Mouse (Mus musculus) lung, postnatal 0 days (tissue): ENCODE results near the gene Polr3k. TPM values are rescaled to one million over a fixed set of nuclear protein-coding genes. Genes with fewer than 3 reads are reported as not detected.

Experiments used
- ATAC-seq: fragments of 200-750 bp; cut with Nextera tagmentation; 2 replicates; pipeline ENCODE4 v1.8.0; 2017; ENCODE audit warnings: moderate library complexity
- DNase-seq: peaks from one replicate; pipeline ENCODE4 v3.0.0-alpha.2; 2016; ENCODE audit warnings: low spot score
- H3K27ac ChIP-seq: fragments of 300-500 bp; sonication (generic); 2 replicates; pipeline ENCODE4 v1.5.1; 2014; ENCODE audit warnings: antibody characterized with exemption, mild to moderate bottlenecking, low read length, mixed read lengths
- H3K27me3 ChIP-seq: fragments of 300-500 bp; sonication (generic); replicated peaks from 2 replicates; pipeline ENCODE4 v1.6.1; 2014; ENCODE audit warnings: low read length, mixed read lengths; ENCODE audit not compliant: insufficient read depth
- H3K36me3 ChIP-seq: fragments of 300-500 bp; sonication (generic); 2 replicates; pipeline ENCODE4 v1.6.1; 2014; ENCODE audit warnings: low read length, mixed read lengths; ENCODE audit not compliant: insufficient read depth
- H3K4me1 ChIP-seq: fragments of 300-500 bp; sonication (generic); 2 replicates; pipeline ENCODE4 v1.6.1; 2014; ENCODE audit warnings: antibody characterized with exemption, low read depth, low read length, mixed read lengths; ENCODE audit not compliant: insufficient read depth
- H3K4me2 ChIP-seq: fragments of 300-500 bp; sonication (generic); replicated peaks from 2 replicates; pipeline ENCODE4 v1.6.1; 2014; ENCODE audit warnings: low read depth, mild to moderate bottlenecking, low read length, moderate library complexity, mixed read lengths
- H3K4me3 ChIP-seq: fragments of 300-500 bp; sonication (generic); 2 replicates; pipeline ENCODE4 v1.5.1; 2014; ENCODE audit warnings: low read depth, low read length
- H3K9ac ChIP-seq: fragments of 300-500 bp; sonication (generic); replicated peaks from 2 replicates; pipeline ENCODE4 v1.6.1; 2014; ENCODE audit warnings: low read depth, mild to moderate bottlenecking
- H3K9me3 ChIP-seq: fragments of 300-500 bp; sonication (generic); 2 replicates; pipeline ENCODE4 v1.6.1; 2016; ENCODE audit warnings: low read length, mixed read lengths
- CTCF ChIP-seq: IDR thresholded peaks from 2 replicates; pipeline ENCODE4 v1.5.1; 2016; ENCODE audit warnings: antibody characterized with exemption, mild to moderate bottlenecking
- EP300 ChIP-seq: IDR thresholded peaks from 2 replicates; pipeline ENCODE4 v1.6.1; 2016; ENCODE audit warnings: antibody characterized with exemption, mild to moderate bottlenecking, control low read depth
- WGBS: fragments of 180-500 bp; shearing (Covaris S2); extraction: QIAGEN DNeasy Blood & Tissue Kit; methylation state at CpG from one replicate; pipeline ENCODE4 v1.1.7; 2014; 5-methylcytosine and 5-hydroxymethylcytosine counted together
- polyA plus RNA-seq: library from polyadenylated mRNA; unstranded; fragments of >200 nt; fragmentation: Nextera tagmentation; extraction: Ambion mirVana; gene quantifications from 2 replicates; pipeline ENCODE4 v1.2.1, GENCODE M21; 2015

Polr3k gene
- polyA plus RNA-seq, 1 experiment from 2014 or later: 31.4 TPM

DNA sequence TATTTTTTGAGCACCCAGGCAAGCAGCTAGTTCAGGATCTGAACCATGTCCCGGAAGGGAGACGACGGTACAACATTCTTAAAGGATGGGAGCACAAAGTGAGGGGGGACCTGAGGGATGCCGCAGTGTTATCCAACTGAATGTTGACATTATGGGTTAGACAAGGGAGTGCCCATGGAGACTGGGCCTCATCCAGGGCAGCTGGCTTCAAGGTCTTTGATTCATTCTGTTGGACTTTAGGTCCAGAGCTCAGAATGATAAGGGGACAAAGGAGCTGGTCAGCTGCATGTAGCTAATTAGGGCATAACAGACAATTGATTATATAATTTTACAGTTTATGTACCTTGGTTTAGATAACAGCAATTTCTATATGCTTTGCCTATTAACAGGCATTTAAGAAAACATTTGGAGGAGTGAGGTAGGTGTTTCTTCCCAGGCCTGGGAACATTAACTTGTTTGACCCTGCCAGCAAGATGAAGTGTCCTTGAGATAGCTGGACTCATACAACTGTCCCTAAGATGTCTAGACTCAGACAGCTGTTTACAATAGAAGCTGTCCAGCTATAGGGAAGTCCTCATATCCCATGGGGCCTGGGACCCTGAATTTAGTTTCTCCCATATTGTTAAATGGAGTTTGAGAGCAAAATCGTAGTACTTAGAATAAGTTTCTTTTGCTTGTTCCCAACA lies 18.3 kb upstream of the Polr3k start:
- Histone ChIP-seq H3K27ac (no peak overlapping the region), H3K4me2 (no peak overlapping the region), H3K36me3 (peaks cover 20% of the 10 kb centered on the region; the same call in 1 of the 2 replicates), H3K4me3 (no peak overlapping the region), H3K9me3 (no peaks in the 10 kb centered on the region), H3K9ac (no peak overlapping the region), H3K27me3 (no peaks in the 10 kb centered on the region), H3K4me1 (no peaks in the 10 kb centered on the region)
- DNase-seq (no peak), ATAC-seq (no peak)
- TF ChIP-seq EP300 (no peak), CTCF (no peak)
- WGBS: 74% methylated on average over 5 of the region's 5 CpGs

GRCm38 (mm10) chr2:181864536-181864860 lies 361 bp downstream of the Polr3k start:
- Histone ChIP-seq H3K27me3 (no peaks in the 10 kb centered on the region), H3K9me3 (no peaks in the 10 kb centered on the region), H3K36me3 (no peaks in the 10 kb centered on the region), H3K9ac (peak overlapping the region; percentile 43), H3K4me1 (peaks cover 13% of the 10 kb centered on the region; the same call in 1 of the 2 replicates), H3K27ac (peak overlapping the region; percentile 64), H3K4me3 (peak overlapping the region; percentile 64), H3K4me2 (peak overlapping the region; percentile 90)
- WGBS: under 1% methylated on average over 21 of the region's 22 CpGs
- no peak for TF ChIP-seq CTCF
- TF ChIP-seq EP300: no peak
- ATAC-seq (no peak), DNase-seq (no peak)

GRCm38 (mm10) chr2:181866931-181867330 lies 2.8 kb downstream of the Polr3k start:
- Histone ChIP-seq H3K4me3 (no peak overlapping the region), H3K4me2 (no peak overlapping the region), H3K27ac (no peak overlapping the region), H3K4me1 (peaks cover 13% of the 10 kb centered on the region; the same call in 1 of the 2 replicates), H3K27me3 (no peaks in the 10 kb centered on the region), H3K9me3 (no peaks in the 10 kb centered on the region), H3K9ac (no peak overlapping the region), H3K36me3 (no peaks in the 10 kb centered on the region)
- DNase-seq: peak; percentile 79
- ATAC-seq: no peak
- WGBS: 51% methylated on average over 5 of the region's 5 CpGs
- TF ChIP-seq CTCF (peak; percentile 88), EP300 (no peak)

- WGBS: 93% methylated on average over 2 of the region's 2 CpGs
- H3K4me1 ChIP-seq: no peaks in the 10 kb centered on the region
- no peak overlapping the region for H3K4me2 ChIP-seq
- H3K9ac ChIP-seq: no peak overlapping the region
- no peak overlapping the region for H3K4me3 ChIP-seq
- H3K36me3 ChIP-seq: no peaks in the 10 kb centered on the region
- no peaks in the 10 kb centered on the region for H3K27me3 ChIP-seq
- no peaks in the 10 kb centered on the region for H3K9me3 ChIP-seq
- no peak for TF ChIP-seq EP300
- TF ChIP-seq CTCF: no peak
- ATAC-seq (no peak), DNase-seq (no peak)
- no peak overlapping the region for H3K27ac ChIP-seq
Measured at GRCm38 (mm10) chr2:181871039-181871438, 6.9 kb downstream of the Polr3k start.

- DNase-seq (no peak), ATAC-seq (no peak)
- H3K27me3 ChIP-seq: no peaks in the 10 kb centered on the region
- WGBS: 65% methylated on average over 1 of the region's 1 CpGs
- TF ChIP-seq CTCF (no peak), EP300 (no peak)
- H3K9ac ChIP-seq: no peak overlapping the region
- H3K9me3 ChIP-seq: no peaks in the 10 kb centered on the region
- H3K4me1 ChIP-seq: no peaks in the 10 kb centered on the region
- H3K36me3 ChIP-seq: no peaks in the 10 kb centered on the region
- H3K4me3 ChIP-seq: no peak overlapping the region
- H3K27ac ChIP-seq: no peak overlapping the region
- no peak overlapping the region for H3K4me2 ChIP-seq
Measured at GRCm38 (mm10) chr2:181878903-181879302, 14.8 kb downstream of the Polr3k start.

DNA sequence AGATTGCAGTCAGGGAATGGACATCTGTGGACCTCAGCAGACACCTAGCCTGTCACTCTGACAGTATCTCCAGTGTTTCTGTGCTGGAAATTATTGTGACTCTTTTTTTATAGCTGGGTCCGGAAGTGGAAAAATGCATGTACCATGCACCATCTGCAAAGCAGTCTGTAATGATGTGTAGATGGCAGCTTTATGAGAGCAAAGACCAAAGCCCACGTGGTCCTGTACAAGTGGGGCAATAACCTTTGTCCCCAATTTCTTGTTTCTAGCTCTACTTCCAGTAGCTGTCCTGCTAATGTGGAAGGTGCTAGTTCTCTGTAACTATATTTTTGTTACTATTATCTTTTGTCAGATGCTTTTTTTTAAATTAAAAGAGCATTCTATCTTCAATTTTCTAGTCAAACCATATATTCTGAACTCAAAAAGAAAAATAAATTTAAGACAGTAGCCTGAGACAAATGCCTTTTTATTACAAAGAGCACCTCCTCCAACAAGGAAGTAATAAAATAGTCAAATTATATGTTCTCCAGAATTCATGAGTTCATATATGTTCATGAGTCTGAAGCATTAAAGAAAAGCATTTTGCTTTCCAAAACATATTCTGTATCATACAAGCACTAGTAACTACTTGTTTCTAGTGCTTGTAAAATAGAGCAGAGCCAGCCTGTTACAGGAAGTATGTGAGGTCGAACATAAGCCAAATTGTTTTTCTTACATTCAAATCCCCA lies 19.0 kb downstream of the Polr3k start:
- 65% methylated on average over 3 of the region's 3 CpGs for WGBS
- H3K36me3 ChIP-seq: no peaks in the 10 kb centered on the region
- TF ChIP-seq CTCF: no peak
- TF ChIP-seq EP300: no peak
- no peak overlapping the region for H3K27ac ChIP-seq
- no peaks in the 10 kb centered on the region for H3K4me1 ChIP-seq
- H3K9me3 ChIP-seq: no peaks in the 10 kb centered on the region
- DNase-seq (no peak), ATAC-seq (no peak)
- no peak overlapping the region for H3K4me3 ChIP-seq
- H3K9ac ChIP-seq: no peak overlapping the region
- no peak overlapping the region for H3K4me2 ChIP-seq
- no peaks in the 10 kb centered on the region for H3K27me3 ChIP-seq
